Mouse (Mus musculus): Measurements from ENCODE around the gene 5330417C22Rik.

GRCm38 (mm10) chr3:108562133-108562730, 25.9 kb upstream of the 5330417C22Rik start, which contains the start of gene Tmem167b:
- 0 out of 2 replicates have a peak, but pooled peaks have one; percentile 7 for TF ChIP-seq CTCF (IDR thresholded peaks at IDR 0.05)
- peak; percentile 84 for TF ChIP-seq POLR2A (IDR thresholded peaks at IDR 0.05; ENCODE audit: insufficient read depth, low read depth, low read length)
- peak; percentile 97 for TF ChIP-seq EP300 (IDR thresholded peaks at IDR 0.05; ENCODE audit: insufficient read depth, low read depth, low read length)
